22 mouse cellular contexts compared by ENCODE assay signal in the genomic region with DNA sequence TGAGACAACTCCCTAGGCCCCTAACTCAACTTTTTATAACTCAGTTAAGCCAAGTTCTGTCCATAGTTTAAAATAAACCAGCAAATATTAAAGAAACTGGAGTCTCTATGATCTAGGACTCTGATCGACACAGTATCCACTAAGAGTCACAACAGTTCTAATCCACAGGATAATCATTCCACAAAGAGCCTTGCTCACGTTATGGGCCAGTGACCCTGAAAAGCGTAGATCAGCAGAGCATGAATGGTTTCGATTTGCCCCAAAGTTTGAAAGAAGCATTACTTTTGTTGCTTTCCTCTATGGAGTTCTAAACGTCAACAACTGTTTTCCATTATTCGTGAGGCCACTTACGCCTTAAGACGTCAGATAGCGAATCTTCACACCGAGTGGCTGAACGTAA.
A peak's percentile ranks its signal among the peaks of the same experiment; 100 is the strongest.
DNase-seq lines count a peak whose midpoint lies in the region; ATAC-seq and TF ChIP-seq lines count a peak whose summit lies in the region.
"Had no signal": no experiment of that assay in that cellular context is flagged by ENCODE, and none has a peak within 500 bp of the region (broad histone marks: within the 10 kb centered on the region; RNA-seq: fewer than 3 reads in every experiment).

No protein-coding gene starts in this region.

- WGBS in embryonic facial prominence, embryonic 13.5 days = 58% methylated on average over 11 of the region's 11 CpGs
- WGBS in embryonic facial prominence, embryonic 10.5 days = 71% methylated on average over 11 of the region's 11 CpGs
- 56% methylated on average over 11 of the region's 11 CpGs for WGBS in kidney, adult 2 months
- 74% methylated on average over 11 of the region's 11 CpGs for WGBS in kidney, embryonic 15.5 days

- no peak for TF ChIP-seq CTCF in kidney, adult 2 months (conservative IDR thresholded peaks at IDR 0.05; ENCODE audit: insufficient read depth, insufficient read length, low read depth, low read length)

- ATAC-seq in embryonic facial prominence, embryonic 13.5 days (ENCODE audit: insufficient number of reproducible peaks, insufficient read depth, low FRiP score, low TSS enrichment, low read depth) = no peak
- no peak for ATAC-seq in kidney, embryonic 15.5 days (replicated peaks; ENCODE audit: low FRiP score)
- ATAC-seq: CD4-positive, CD25-positive, alpha-beta regulatory T cell, adult 4 months; forebrain, embryonic 13.5 days; forebrain, embryonic 15.5 days; forebrain, postnatal 0 days had no signal

- H3K4me1 ChIP-seq in embryonic facial prominence, embryonic 13.5 days = peaks cover 7% of the 10 kb centered on the region; the same call in 1 of the 2 replicates
- H3K4me1 ChIP-seq in embryonic facial prominence, embryonic 10.5 days = peaks cover 2% of the 10 kb centered on the region; the same call in 1 of the 2 replicates
- peaks cover 6% of the 10 kb centered on the region; the same call in 1 of the 2 replicates for H3K4me1 ChIP-seq in kidney, adult 2 months (ENCODE audit: control insufficient read depth, insufficient read depth, low read length)
- no peaks in the 10 kb centered on the region for H3K4me1 ChIP-seq in kidney, embryonic 15.5 days
- H3K4me1 ChIP-seq: forebrain, embryonic 13.5 days; forebrain, embryonic 15.5 days had no signal

- H3K4me2 ChIP-seq in embryonic facial prominence, embryonic 13.5 days = no peak overlapping the region
- no peak overlapping the region for H3K4me2 ChIP-seq in kidney, embryonic 15.5 days
- H3K4me2 ChIP-seq: forebrain, embryonic 13.5 days; forebrain, embryonic 15.5 days had no signal

- no peak for TF ChIP-seq POLR2A in kidney, adult 2 months (IDR thresholded peaks at IDR 0.05; ENCODE audit: low read depth, low read length)

- no peak overlapping the region for H3K9ac ChIP-seq in embryonic facial prominence, embryonic 13.5 days
- no peak overlapping the region for H3K9ac ChIP-seq in kidney, embryonic 15.5 days
- H3K9ac ChIP-seq: forebrain, embryonic 13.5 days; forebrain, embryonic 15.5 days; forebrain, postnatal 0 days had no signal

- H3K36me3 ChIP-seq in embryonic facial prominence, embryonic 13.5 days = no peaks in the 10 kb centered on the region
- no peaks in the 10 kb centered on the region for H3K36me3 ChIP-seq in embryonic facial prominence, embryonic 10.5 days (replicated peaks)
- H3K36me3 ChIP-seq in kidney, adult 2 months (ENCODE audit: control insufficient read depth, insufficient read depth, low read length) = no peaks in the 10 kb centered on the region; the same call in 1 of the 2 replicates
- H3K36me3 ChIP-seq in kidney, embryonic 15.5 days = no peaks in the 10 kb centered on the region
- H3K36me3 ChIP-seq: forebrain, embryonic 15.5 days had no signal

- H3K27ac ChIP-seq in embryonic facial prominence, embryonic 13.5 days = 0 out of 2 replicates have a peak overlapping the region, but pooled peaks have one; percentile 30
- H3K27ac ChIP-seq in embryonic facial prominence, embryonic 10.5 days (replicated peaks) = no peak overlapping the region
- H3K27ac ChIP-seq in kidney, adult 2 months (ENCODE audit: insufficient read depth, low read depth, low read length) = no peak overlapping the region
- no peak overlapping the region for H3K27ac ChIP-seq in kidney, embryonic 15.5 days
- H3K27ac ChIP-seq: forebrain, embryonic 13.5 days; forebrain, embryonic 15.5 days had no signal

- H3K27me3 ChIP-seq in embryonic facial prominence, embryonic 13.5 days = no peaks in the 10 kb centered on the region
- H3K27me3 ChIP-seq in embryonic facial prominence, embryonic 10.5 days (replicated peaks; ENCODE audit: low read depth, poor library complexity, severe bottlenecking) = no peaks in the 10 kb centered on the region
- no peaks in the 10 kb centered on the region for H3K27me3 ChIP-seq in kidney, adult 2 months (replicated peaks; ENCODE audit: control insufficient read depth, insufficient read depth, low read length)
- no peaks in the 10 kb centered on the region for H3K27me3 ChIP-seq in kidney, embryonic 15.5 days
- H3K27me3 ChIP-seq: CH12.LX; forebrain, embryonic 13.5 days; forebrain, embryonic 15.5 days had no signal

- DNase-seq in embryonic facial prominence, embryonic 10.5 days (ENCODE audit: low spot score) = no peak
- DNase-seq in kidney, adult 2 months = peak; percentile 62
- DNase-seq in kidney, adult 9 months = peak; percentile 56
- DNase-seq in kidney, postnatal 14 days = no peak
- DNase-seq in Muller cell, postnatal 12 days (ENCODE audit: inconsistent ontology term) = peak; percentile 20
- DNase-seq: adrenal gland, adult 2 months; adrenal gland, postnatal 10 days; adrenal gland, postnatal 25 days; B cell, adult 2 months; cerebellum, adult 11-12 months; cerebellum, adult 2 months; cerebellum, adult 9-10 months; cerebellum, postnatal 10 days; cerebellum, postnatal 25 days; forebrain, postnatal 0 days had no signal

- H3K9me3 ChIP-seq in embryonic facial prominence, embryonic 13.5 days = no peaks in the 10 kb centered on the region
- H3K9me3 ChIP-seq in embryonic facial prominence, embryonic 10.5 days = no peaks in the 10 kb centered on the region
- no peaks in the 10 kb centered on the region for H3K9me3 ChIP-seq in kidney, embryonic 15.5 days (replicated peaks)
- H3K9me3 ChIP-seq: forebrain, embryonic 13.5 days; forebrain, embryonic 15.5 days; G1E had no signal

- no peak overlapping the region for H3K4me3 ChIP-seq in embryonic facial prominence, embryonic 13.5 days
- H3K4me3 ChIP-seq in embryonic facial prominence, embryonic 10.5 days = no peak overlapping the region
- H3K4me3 ChIP-seq in kidney, adult 2 months (ENCODE audit: insufficient read depth, low read depth, low read length) = no peak overlapping the region
- H3K4me3 ChIP-seq in kidney, embryonic 15.5 days (replicated peaks) = no peak overlapping the region
- H3K4me3 ChIP-seq: forebrain, embryonic 13.5 days; forebrain, embryonic 15.5 days had no signal

Comparison
In these comparisons a context has a peak if more than half of its experiments do, and no peak if none do; other contexts are left out.
1. DNase-seq: peak in kidney, adult 2 months (single experiment), kidney, adult 9 months (single experiment) and Muller cell, postnatal 12 days (single experiment); none in embryonic facial prominence, embryonic 10.5 days (single experiment) and kidney, postnatal 14 days (single experiment).